Mouse (Mus musculus) thymus, postnatal 10 days (tissue): Measurements from ENCODE around the gene Angptl1.

Source experiments
- DNase-seq, 2 experiments: peaks; one replicate each; pipeline ENCODE4 v3.0.0; 2021; ENCODE audit warnings: low spot score in 2 of 2

The Angptl1 gene

GRCm38 (mm10) chr1:156870616-156871015, 32.3 kb downstream of the Angptl1 start:
- no peak for DNase-seq

- DNase-seq, result no peak
These were observed 46.4 kb downstream of the Angptl1 start for GRCm38 (mm10) chr1:156884782-156885181.

GRCm38 (mm10) chr1:156885879-156886278, 47.5 kb downstream of the Angptl1 start:
- no peak for DNase-seq

- no peak for DNase-seq
These were observed 50.5 kb downstream of the Angptl1 start for GRCm38 (mm10) chr1:156888830-156889229.

GRCm38 (mm10) chr1:156891561-156891960, 53.2 kb downstream of the Angptl1 start:
- no peak for DNase-seq

- no peak for DNase-seq
These were observed 63.3 kb downstream of the Angptl1 start for GRCm38 (mm10) chr1:156901689-156902088.

GRCm38 (mm10) chr1:156903899-156904298, 65.5 kb downstream of the Angptl1 start:
- no peak for DNase-seq

GRCm38 (mm10) chr1:156905660-156906059, 67.3 kb downstream of the Angptl1 start:
- no peak for DNase-seq

- DNase-seq, result no peak
These were observed 70.9 kb downstream of the Angptl1 start for GRCm38 (mm10) chr1:156909265-156909664.

GRCm38 (mm10) chr1:156909866-156910265, 71.5 kb downstream of the Angptl1 start:
- no peak for DNase-seq
